Mouse (Mus musculus) embryonic fibroblast, embryonic 13.5 days (primary cell): Measurements from ENCODE around the gene Dusp1.

Source experiments
- CTCF ChIP-seq: IDR thresholded peaks from 2 replicates; pipeline ENCODE4 v1.5.1; 2011; ENCODE audit warnings: mild to moderate bottlenecking, control low read depth, low read length, moderate library complexity, borderline replicate concordance; ENCODE audit not compliant: insufficient read depth
- POLR2A ChIP-seq: IDR thresholded peaks from 2 replicates; pipeline ENCODE4 v1.6.1; 2011; ENCODE audit warnings: low read depth, mild to moderate bottlenecking, control low read depth, low read length, moderate library complexity

DNA sequence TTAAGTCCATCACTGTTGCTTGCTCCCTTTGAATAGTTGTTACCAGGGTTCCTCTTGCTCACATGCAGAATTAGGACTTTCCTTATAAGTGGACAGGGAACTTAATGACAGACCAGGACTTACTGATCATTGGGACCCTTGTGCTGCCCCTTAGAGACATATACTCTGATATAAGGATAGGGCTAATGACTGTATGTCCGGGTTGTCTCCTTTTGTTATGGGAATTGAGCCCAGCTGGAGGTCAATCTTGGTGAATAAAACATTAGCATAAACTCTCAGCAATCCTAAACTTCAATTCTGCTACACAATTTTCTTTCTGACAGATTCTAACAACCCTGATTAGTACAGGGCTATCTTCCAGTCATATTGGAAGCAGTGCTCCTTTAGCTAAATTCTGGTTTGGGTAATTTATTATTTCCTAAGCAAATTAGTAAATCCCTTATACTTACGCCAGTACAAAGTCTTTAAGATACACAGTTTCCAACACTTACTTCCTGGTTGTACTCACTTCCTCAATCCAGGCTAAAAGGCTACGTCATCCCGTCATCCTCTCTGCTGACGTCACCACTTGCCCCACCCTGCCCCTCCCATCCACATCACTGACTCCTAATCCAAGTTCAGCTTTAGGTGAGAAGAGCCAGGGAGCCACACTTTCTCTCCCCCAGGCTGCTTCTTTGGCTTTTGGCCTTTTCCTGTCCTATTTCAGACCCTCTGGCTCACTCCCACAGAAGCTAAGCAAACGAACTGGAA lies 24.0 kb downstream of the Dusp1 start:
- TF ChIP-seq CTCF (no peak), POLR2A (no peak)
